Mouse (Mus musculus) thymus, adult 18-20 months (tissue): ENCODE measurements around the gene Kif7.

Source experiments
- DNase-seq, 2 experiments: peaks; one replicate each; pipeline ENCODE4 v3.0.0; 2022; ENCODE audit warnings: mixed read lengths in 2 of 2

Gene Kif7

GRCm38 (mm10) chr7:79715187-79715981, at the start of gene Kif7:
Kif7 (minus strand) TSS chr7:79715720.
- peak; percentile 73 to 75 for DNase-seq

DNA sequence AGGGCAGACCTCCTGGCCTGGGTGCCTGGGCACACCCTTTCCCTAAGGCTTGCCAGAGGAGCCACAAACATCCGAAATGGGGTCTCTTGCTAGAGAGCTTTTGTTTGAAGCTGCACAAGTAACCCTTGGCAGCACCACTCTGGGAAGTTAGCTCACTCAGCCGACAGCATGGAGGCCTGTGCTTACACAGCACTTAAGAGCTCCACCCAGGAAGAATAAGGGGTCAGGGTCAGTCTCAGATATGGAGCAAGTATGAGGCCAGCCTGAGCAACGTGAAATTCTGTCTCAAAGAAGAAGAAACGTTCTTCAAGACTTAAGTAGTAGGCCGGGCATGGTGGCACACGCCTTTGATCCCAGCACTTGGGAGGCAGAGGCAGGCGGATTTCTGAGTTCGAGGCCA, 46.6 kb upstream of the Kif7 start:
- no peak for DNase-seq

- no peak for DNase-seq
These were observed 45.8 kb upstream of the Kif7 start for GRCm38 (mm10) chr7:79761124-79761876.

- DNase-seq: no peak
These were observed 44.2 kb upstream of the Kif7 start for GRCm38 (mm10) chr7:79759766-79760165.

DNA sequence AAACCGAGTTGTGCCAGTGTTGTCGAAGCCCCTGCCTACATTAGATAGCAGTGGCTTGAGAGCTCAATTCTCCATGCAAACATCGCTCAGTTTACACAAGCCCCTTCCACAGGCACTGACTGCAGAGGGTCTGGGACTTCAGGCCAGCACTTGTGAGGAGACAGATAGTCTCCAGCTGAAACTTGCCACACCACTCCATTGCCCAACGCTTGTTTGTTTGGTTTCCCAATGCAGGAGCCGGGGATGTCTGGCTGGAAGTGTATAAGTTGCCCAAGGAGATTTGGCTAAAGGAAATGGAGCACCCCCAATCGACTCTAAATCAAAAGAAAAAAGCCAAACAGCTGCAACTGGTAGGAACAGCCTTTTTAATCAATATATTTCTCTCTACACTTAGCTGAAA, 42.7 kb upstream of the Kif7 start:
- DNase-seq: no peak

DNA sequence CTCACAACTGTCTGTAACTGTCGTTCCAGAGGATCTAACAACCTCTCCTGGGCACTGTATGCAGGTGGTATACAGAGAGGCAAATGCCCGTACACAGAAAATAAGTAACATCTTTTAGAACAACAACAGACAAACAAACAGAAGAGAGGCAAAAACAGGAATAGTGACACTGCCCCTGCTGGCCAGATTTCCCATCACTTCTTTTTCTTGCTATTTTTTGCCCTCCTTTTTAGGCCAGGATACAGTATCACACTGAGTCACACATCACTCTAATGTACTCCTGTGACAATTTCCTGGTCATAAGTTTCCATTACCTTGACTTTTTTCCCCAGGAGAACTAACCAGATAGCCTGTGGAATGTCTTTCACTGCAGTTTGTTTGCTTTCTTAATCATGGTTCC, 40.8 kb upstream of the Kif7 start:
- DNase-seq: no peak

DNA sequence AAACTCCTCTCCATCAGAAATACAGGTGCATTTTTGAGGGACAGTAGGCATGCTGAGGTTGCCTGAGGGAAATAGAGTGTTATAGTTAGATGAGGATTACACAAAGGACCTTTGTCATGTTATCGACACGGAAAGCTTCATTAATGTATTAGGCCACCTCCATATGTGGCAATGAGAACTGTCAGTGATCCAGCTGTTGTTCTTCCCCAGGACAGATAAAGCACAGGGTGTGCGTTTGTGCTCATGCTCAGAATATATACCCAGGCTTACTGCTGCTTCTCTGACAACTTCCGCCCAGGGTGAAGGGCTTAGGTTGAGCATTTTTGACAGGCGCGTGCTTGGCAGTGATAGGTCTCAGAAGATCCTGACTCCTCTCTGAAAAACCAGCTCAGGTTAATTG, 34.0 kb upstream of the Kif7 start:
- no peak for DNase-seq

DNA sequence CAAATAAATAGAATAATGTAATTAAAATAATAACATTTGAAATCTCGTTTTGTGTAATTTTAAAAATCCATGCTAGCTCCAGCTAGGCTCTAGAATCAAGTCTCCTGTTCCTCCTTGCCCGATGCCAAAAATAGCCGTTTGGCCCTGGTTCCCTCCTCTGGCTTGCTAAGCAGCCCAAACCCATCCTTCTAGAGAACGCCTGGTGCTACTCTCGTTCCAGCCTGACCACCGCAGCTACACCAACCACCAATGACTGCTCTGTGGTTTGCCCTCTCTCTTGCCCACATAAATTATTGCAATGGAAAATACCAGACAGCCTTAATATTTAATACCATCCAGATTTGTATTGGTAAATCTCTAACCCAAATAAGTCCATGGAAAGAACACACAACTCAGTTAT, 32.1 kb upstream of the Kif7 start:
- DNase-seq: no peak

GRCm38 (mm10) chr7:79744585-79744984, 29.1 kb upstream of the Kif7 start:
- DNase-seq: no peak

GRCm38 (mm10) chr7:79744051-79744450, 28.5 kb upstream of the Kif7 start:
- no peak for DNase-seq

DNA sequence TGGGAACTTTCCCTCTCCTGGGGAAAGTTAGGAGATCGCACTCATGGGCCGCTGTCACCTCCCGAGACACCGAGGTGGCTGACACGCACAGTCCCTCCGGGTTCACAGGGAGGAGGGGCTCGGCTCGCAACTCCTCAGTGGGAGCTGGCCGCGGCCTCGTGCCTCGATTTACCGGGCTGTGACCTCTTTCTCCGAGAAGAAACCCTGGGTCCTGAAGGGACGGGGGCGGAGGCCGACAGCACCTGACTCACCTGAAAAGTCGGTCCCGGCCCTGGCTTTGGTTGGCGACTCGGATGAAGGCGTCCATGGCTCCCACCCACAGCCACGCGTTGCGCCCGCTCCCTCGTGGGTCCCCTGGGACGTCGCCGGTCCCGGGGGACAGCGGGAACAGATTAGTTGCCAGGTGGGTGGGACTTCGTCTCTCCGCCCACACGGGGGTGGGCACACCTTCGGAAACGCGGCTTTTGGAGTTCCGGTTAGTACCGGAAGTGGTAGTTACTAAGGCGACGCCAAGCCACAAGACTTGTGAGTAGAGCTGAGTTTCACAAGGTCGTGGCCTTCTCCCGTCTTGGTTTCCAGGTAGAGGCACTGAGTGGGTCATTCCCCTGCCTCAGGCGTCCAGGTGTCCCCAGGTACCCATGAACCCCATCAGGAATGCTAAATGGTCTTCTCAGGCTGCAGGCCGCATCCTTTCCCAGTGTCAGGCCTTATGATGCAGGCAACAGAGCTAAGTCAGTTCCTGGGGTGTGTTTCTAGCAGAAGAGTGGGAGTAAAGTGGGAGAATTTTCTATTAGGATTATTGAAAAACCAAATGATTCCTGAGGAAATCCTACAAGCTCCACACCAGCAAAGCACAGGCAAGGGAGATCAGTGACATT, 27.4 kb upstream of the Kif7 start, which contains the start of the genes Pex11a and Wdr93:
TSS of gene Pex11a (minus strand) at position 473 of the 878 bp plus-strand sequence.
TSS of gene Wdr93 (plus strand) at position 505 of the 878 bp plus-strand sequence.
- peak; percentile 72 to 78 for DNase-seq

- no peak for DNase-seq
These were observed 26.7 kb upstream of the Kif7 start for GRCm38 (mm10) chr7:79742277-79742658.

DNA sequence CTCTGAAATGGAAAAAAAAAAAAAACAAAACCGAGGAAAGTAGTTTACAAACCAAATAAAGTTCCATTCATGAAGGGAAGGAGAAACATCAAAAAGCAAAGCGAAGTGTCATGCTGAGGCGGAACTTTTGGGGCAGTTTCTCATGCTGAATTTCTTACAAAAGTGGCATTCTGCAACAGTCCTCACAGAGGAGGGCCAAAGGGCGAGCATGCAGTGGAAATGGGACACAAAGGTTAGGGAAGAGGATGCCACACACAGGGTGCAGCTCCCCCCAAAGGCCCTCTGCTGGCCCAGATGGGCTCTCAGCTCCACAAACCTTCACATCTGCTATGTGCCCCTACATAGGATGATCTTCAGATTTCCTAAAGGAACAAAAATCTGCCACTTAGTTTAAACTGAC, 24.8 kb upstream of the Kif7 start:
- no peak for DNase-seq

DNA sequence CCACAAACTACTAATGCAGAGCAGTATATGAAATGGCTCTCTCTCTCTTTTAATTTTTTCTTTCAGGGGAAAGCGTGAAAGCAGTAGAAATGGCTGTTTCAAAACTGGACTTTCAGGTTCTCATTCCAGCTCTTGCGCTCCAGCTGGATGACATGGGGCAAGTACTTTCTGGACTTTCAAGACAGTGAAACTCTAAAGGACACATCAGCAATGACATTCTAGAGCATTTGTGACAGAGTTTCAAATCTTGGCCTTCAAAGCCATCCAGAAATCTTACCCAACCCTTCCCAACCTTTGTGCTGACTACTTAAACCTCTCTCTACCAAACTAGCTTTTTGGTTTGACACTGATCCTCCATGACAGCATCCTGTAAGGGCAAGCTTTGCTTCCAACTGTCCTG, 23.4 kb upstream of the Kif7 start:
- DNase-seq: no peak

- no peak for DNase-seq
These were observed 21.0 kb upstream of the Kif7 start for GRCm38 (mm10) chr7:79736511-79736910.

DNA sequence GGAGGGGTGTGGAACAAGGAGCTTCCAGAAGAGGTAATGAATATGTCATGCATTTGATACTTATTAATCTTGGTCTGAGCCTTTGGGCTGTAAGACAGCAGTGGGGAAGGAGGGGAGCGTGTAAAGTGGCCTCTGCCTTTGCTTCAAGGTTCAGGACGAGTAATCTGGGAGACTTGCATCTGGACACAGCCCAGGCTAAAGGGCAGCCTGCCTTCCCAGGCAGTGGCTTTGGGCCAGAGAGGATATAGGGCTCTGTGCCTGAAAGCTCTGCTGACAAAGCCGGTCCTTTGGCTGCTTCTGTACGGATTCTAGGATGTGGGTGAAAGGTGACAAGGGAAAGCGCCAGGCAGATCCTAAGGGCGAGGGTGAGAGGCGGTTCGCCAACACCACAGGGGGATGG, 19.0 kb upstream of the Kif7 start:
- no peak for DNase-seq

DNA sequence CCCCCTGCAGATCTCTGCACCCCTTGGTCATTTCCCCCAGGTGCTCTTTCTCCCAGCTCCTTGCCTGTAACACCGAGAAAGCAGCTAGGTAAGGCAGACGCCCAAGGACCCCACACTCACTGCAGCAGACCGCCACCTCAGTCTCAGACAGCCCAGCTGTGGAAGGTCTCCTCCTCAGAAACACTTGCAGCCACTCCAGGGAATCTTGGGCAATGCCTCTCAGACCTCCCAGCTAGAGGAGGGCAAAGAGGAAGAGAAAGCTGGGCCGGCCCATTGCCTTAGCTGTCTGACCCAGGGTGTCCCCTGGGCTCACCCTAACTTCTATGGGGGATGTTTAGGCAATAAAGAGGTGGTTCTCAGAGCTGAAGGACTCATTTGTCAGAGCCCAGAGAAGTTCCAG, 17.1 kb upstream of the Kif7 start, which contains the start of gene Plin1:
TSS of gene Plin1 (minus strand) at position 282 of the 400 bp plus-strand sequence.
- DNase-seq: no peak

GRCm38 (mm10) chr7:79731438-79731837, 15.9 kb upstream of the Kif7 start:
- DNase-seq: no peak

- no peak for DNase-seq
These were observed 14.3 kb upstream of the Kif7 start for GRCm38 (mm10) chr7:79729743-79730370.

GRCm38 (mm10) chr7:79729169-79729568, 13.6 kb upstream of the Kif7 start:
- no peak for DNase-seq

DNA sequence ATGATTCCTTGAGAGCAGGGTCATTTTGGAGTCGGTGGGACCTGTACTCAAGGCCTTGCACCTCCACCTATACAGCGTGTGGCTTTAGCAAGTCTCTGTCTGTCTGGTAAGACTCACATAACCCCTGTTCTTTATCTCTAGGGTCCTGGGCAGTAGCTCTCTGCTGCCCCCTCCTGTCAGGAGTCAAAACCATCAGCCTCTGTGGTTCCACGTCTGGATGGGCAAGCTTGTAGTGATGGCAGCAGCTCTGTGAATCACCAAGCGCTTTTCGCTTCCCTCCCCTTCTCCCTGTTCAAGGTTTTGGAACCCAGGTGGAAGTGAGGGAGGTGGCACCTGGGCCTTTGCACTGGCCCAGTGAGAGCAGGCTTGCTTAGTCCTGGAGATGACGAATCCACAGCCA, 12.7 kb upstream of the Kif7 start:
- DNase-seq: peak; percentile 42 to 56

DNA sequence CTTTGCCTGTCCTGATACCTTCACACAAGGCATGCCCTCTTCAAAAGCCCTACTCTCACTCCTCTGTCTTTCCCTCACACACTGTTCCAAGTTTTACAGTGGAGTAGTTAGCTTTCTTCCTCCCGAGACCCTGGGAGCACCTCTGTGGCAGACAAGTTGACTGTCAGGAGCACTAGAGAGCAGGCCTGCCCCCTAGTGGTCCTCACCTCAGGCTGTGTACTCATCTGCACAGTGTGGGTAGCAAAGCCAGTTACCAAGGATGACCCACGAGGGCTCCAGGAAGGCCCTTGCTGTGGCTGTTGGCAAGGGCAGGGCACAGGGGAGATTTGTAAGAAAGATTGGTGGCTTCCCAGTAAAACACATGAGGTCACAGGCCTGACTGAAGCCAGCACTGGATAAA, 11.6 kb upstream of the Kif7 start:
- peak; percentile 33 to 51 for DNase-seq
